Mouse (Mus musculus): ENCODE results near the gene 1700084M14Rik.
"Not testable (repeated sequence)": the region's sequence is repeated elsewhere in the genome, so short reads cannot be mapped to it uniquely, and the experiment has no call there.

Gene 1700084M14Rik

DNA sequence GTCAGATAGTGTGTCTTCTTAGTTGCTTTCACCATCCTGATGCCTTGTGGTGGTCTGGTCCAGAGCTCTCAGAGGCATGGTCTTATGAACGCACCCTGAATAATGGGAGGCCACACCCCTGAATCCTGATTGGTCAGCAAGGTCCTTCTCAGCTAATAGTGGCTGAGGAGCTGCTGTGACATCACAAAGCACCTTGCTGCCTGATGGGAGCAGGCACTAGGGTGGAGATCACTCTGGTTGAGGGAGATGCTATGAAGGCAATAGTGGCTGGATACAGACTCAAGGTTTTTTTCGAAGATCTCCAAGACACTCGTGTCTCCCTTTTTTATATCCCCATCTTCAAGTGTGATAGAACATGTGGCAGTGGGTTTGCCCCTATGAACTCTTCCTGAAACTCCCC is at the start of gene 1700084M14Rik:
TSS of gene 1700084M14Rik (minus strand) at position 101 of the 400 bp plus-strand sequence.
- in situ Hi-C loops (cut with MboI; ENCODE audit: low pct_unique_long_range_greater_than_20kb in 1 of 2, low sequenced_read_pairs in 2 of 2, unreplicated experiment in 1 of 2) = not testable (repeated sequence)
